Mouse (Mus musculus): ENCODE measurements around the gene Cdk2ap1. TPM values are rescaled to one million over a fixed set of nuclear protein-coding genes. Genes with fewer than 3 reads are reported as not detected.

The Cdk2ap1 gene
- total RNA-seq, 2 experiments from 2014 or later, result 191 to 204 TPM

GRCm38 (mm10) chr5:124296475-124296874 is 66.4 kb downstream of the Cdk2ap1 start:
- no peak for DNase-seq (ENCODE audit: low spot score in 2 of 2)

Other genes starting within 250 kb of the Cdk2ap1 start
- gene Arl6ip4, start 247.0 kb downstream of the Cdk2ap1 start, total RNA-seq (2021), result 10 to 100 TPM; 77.2 to 80.9 TPM
- 10 to 100 TPM; 51.2 to 56.3 TPM for gene Pitpnm2, start 113.3 kb downstream of the Cdk2ap1 start, total RNA-seq (2021)
- gene Mphosph9, start 35.1 kb downstream of the Cdk2ap1 start, total RNA-seq (2021), result 10 to 100 TPM; 10.4 to 11.7 TPM
- 10 to 100 TPM; 12.0 to 12.6 TPM for gene 2810006K23Rik, start 35.0 kb downstream of the Cdk2ap1 start, total RNA-seq (2021)
- 100 to 1,000 TPM in 1 of 2 experiments, 10 to 100 TPM in 1; 90.4 to 102 TPM for gene Sbno1, start 62.9 kb upstream of the Cdk2ap1 start, total RNA-seq (2021)
- gene Kmt5a, start 76.8 kb upstream of the Cdk2ap1 start, total RNA-seq (2021), result 100 to 1,000 TPM in 1 of 2 experiments, 10 to 100 TPM in 1; 97.9 to 105 TPM
- gene Rilpl2, start 115.3 kb upstream of the Cdk2ap1 start, total RNA-seq (2021), result 10 to 100 TPM; 27.3 to 31.4 TPM
- gene Snrnp35, start 120.1 kb upstream of the Cdk2ap1 start, total RNA-seq (2021), result 10 to 100 TPM; 17.6 to 22.7 TPM
- 10 to 100 TPM; 23.0 TPM for gene Rilpl1, start 168.3 kb upstream of the Cdk2ap1 start, total RNA-seq (2021)
- 100 to 1,000 TPM; 199 to 213 TPM for gene Tmed2, start 177.6 kb upstream of the Cdk2ap1 start, total RNA-seq (2021)
- gene Ddx55, start 189.8 kb upstream of the Cdk2ap1 start, total RNA-seq (2021), result 10 to 100 TPM; 16.1 to 16.8 TPM
- gene Eif2b1, start 216.0 kb upstream of the Cdk2ap1 start, total RNA-seq (2021), result 10 to 100 TPM; 54.2 to 58.5 TPM
- 10 to 100 TPM; 43.2 to 45.5 TPM for gene Gtf2h3, start 216.1 kb upstream of the Cdk2ap1 start, total RNA-seq (2021)